Mouse (Mus musculus): Measurements from ENCODE around the gene Txn2.

GRCm38 (mm10) chr15:77881698-77882097, 47.1 kb downstream of the Txn2 start:
- TF ChIP-seq CTCF (IDR thresholded peaks at IDR 0.05; ENCODE audit: low read depth) = no peak
- no peak for TF ChIP-seq EP300 (IDR thresholded peaks at IDR 0.05; ENCODE audit: low read depth)

Measured in liver, embryonic 14.5 days (tissue).